Mouse (Mus musculus): ENCODE measurements around the gene Dffa. TPM values are rescaled to one million over a fixed set of nuclear protein-coding genes. Genes with fewer than 3 reads are reported as not detected.

Gene Dffa
- total and polyA plus RNA-seq, 2 experiments from 2014 or later: 20.8 to 26.2 TPM

DNA sequence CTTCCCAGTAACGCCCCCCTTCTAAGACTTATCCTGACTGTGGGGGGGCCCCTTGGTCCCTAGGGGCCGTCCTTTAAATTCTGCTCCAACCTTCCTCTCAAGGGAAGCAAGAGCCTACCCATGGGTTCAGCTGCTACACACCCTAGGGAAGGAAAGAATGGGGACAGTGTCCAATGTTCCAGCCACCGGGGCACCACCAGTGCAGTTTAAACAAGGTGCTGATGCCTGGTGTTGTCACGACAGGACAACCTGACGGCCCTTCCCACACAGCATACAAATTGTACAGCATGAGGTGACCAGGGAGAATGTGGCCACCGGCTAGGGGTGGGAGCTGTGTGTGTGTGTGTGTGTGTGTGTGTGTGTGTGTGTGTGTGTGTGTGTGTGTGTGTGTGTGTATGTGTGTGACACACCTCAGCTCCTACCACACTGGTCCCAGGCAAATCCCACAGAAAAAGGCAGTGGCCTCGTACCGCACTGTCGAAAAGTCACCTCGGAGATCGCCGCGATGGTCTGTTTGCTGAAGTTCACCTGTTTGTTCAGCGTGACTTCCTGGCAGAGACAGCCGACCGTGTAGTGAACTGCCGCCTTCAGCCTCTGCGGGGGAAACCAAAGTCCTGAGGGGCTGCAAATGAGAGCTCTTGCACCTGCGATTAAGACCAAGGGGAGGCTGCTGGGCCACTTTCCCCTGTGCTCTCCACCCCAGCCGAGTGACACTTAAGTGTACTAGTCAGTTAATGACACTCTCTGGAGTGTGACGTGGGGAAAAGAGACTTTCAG lies 28.0 kb downstream of the Dffa start:
- no peaks in the 10 kb centered on the region for H3K27me3 ChIP-seq (ENCODE audit: control insufficient read depth, insufficient read depth, low read length)
- H3K4me1 ChIP-seq (ENCODE audit: control insufficient read depth, insufficient read depth): peaks cover 5% of the 10 kb centered on the region; the same call in 1 of the 2 replicates
- TF ChIP-seq CTCF (IDR thresholded peaks at IDR 0.05; ENCODE audit: low read depth): no peak
- no peak for TF ChIP-seq EP300 (IDR thresholded peaks at IDR 0.05; ENCODE audit: low read depth)
- WGBS: 86% methylated on average over 21 of the region's 21 CpGs
- H3K4me2 ChIP-seq (ENCODE audit: low read depth, low read length): no peak overlapping the region
- no peaks in the 10 kb centered on the region for H3K9me3 ChIP-seq (replicated peaks; ENCODE audit: control insufficient read depth, low read length)
- ATAC-seq (ENCODE audit: insufficient read depth, low read depth) (no peak), DNase-seq (ENCODE audit: low spot score) (no peak)
- peaks cover 14% of the 10 kb centered on the region for H3K36me3 ChIP-seq (replicated peaks; ENCODE audit: control insufficient read depth, insufficient read depth, low read length)
- H3K4me3 ChIP-seq (ENCODE audit: low read depth, low read length): no peak overlapping the region
- H3K27ac ChIP-seq (ENCODE audit: low read depth): no peak overlapping the region
- H3K9ac ChIP-seq (replicated peaks; ENCODE audit: low read depth, low read length): no peak overlapping the region

- Histone ChIP-seq H3K4me3 (ENCODE audit: low read depth, low read length) (no peak overlapping the region), H3K27ac (ENCODE audit: low read depth) (no peak overlapping the region)
- TF ChIP-seq EP300 (IDR thresholded peaks at IDR 0.05; ENCODE audit: low read depth) (no peak), CTCF (IDR thresholded peaks at IDR 0.05; ENCODE audit: low read depth) (no peak)
Measured at GRCm38 (mm10) chr4:149133395-149133794, 29.4 kb downstream of the Dffa start.

GRCm38 (mm10) chr4:149136116-149136850 lies 32.3 kb downstream of the Dffa start:
- DNase-seq (ENCODE audit: low spot score) (no peak), ATAC-seq (ENCODE audit: insufficient read depth, low read depth) (no peak)
- H3K9me3 ChIP-seq (replicated peaks; ENCODE audit: control insufficient read depth, low read length): no peaks in the 10 kb centered on the region
- H3K9ac ChIP-seq (replicated peaks; ENCODE audit: low read depth, low read length): peak overlapping the region; percentile 43; the same call in 1 of the 2 replicates
- peak overlapping the region; percentile 64 for H3K4me3 ChIP-seq (ENCODE audit: low read depth, low read length)
- no peaks in the 10 kb centered on the region for H3K27me3 ChIP-seq (ENCODE audit: control insufficient read depth, insufficient read depth, low read length)
- TF ChIP-seq CTCF (IDR thresholded peaks at IDR 0.05; ENCODE audit: low read depth): no peak
- no peak for TF ChIP-seq EP300 (IDR thresholded peaks at IDR 0.05; ENCODE audit: low read depth)
- H3K27ac ChIP-seq (ENCODE audit: low read depth): no peak overlapping the region
- H3K4me1 ChIP-seq (ENCODE audit: control insufficient read depth, insufficient read depth): peaks cover 5% of the 10 kb centered on the region; the same call in 1 of the 2 replicates
- peaks cover under 1% of the 10 kb centered on the region; the same call in 1 of the 2 replicates for H3K36me3 ChIP-seq (replicated peaks; ENCODE audit: control insufficient read depth, insufficient read depth, low read length)
- WGBS: 52% methylated on average over 18 of the region's 18 CpGs
- H3K4me2 ChIP-seq (ENCODE audit: low read depth, low read length): peak overlapping the region; percentile 75

More at GRCm38 (mm10) chr4:149133395-149133794, 29.4 kb downstream of the Dffa start:
- no peaks in the 10 kb centered on the region for H3K9me3 ChIP-seq (replicated peaks; ENCODE audit: control insufficient read depth, low read length)
- 91% methylated on average over 5 of the region's 5 CpGs for WGBS
- H3K9ac ChIP-seq (replicated peaks; ENCODE audit: low read depth, low read length): no peak overlapping the region
- H3K4me1 ChIP-seq (ENCODE audit: control insufficient read depth, insufficient read depth): peaks cover 5% of the 10 kb centered on the region; the same call in 1 of the 2 replicates
- no peak for DNase-seq (ENCODE audit: low spot score)
- no peaks in the 10 kb centered on the region for H3K27me3 ChIP-seq (ENCODE audit: control insufficient read depth, insufficient read depth, low read length)
- H3K4me2 ChIP-seq (ENCODE audit: low read depth, low read length): no peak overlapping the region
- H3K36me3 ChIP-seq (replicated peaks; ENCODE audit: control insufficient read depth, insufficient read depth, low read length): peaks cover 14% of the 10 kb centered on the region
- ATAC-seq (ENCODE audit: insufficient read depth, low read depth): no peak

GRCm38 (mm10) chr4:149136982-149137770 lies 33.2 kb downstream of the Dffa start, which contains the start of gene Cenps:
Gene Cenps (minus strand): TSS chr4:149137629.
- Histone ChIP-seq H3K9ac (replicated peaks; ENCODE audit: low read depth, low read length) (peak within 1 kb of the TSS; percentile 43), H3K4me2 (ENCODE audit: low read depth, low read length) (peak within 1 kb of the TSS; percentile 75), H3K4me1 (ENCODE audit: control insufficient read depth, insufficient read depth) (peaks cover 5% of the 10 kb centered on the region; the same call in 1 of the 2 replicates), H3K36me3 (replicated peaks; ENCODE audit: control insufficient read depth, insufficient read depth, low read length) (no peaks in the 10 kb centered on the region), H3K4me3 (ENCODE audit: low read depth, low read length) (peak within 1 kb of the TSS; percentile 64), H3K9me3 (replicated peaks; ENCODE audit: control insufficient read depth, low read length) (no peaks in the 10 kb centered on the region), H3K27ac (ENCODE audit: low read depth) (peak within 1 kb of the TSS; percentile 49), H3K27me3 (ENCODE audit: control insufficient read depth, insufficient read depth, low read length) (no peaks in the 10 kb centered on the region)
- TF ChIP-seq EP300 (IDR thresholded peaks at IDR 0.05; ENCODE audit: low read depth): 0 out of 2 replicates have a peak, but pooled peaks have one; percentile 40
- peak; percentile 93 for TF ChIP-seq CTCF (IDR thresholded peaks at IDR 0.05; ENCODE audit: low read depth)
- 1% methylated on average over 66 of the region's 68 CpGs for WGBS
- DNase-seq (ENCODE audit: low spot score): peak; percentile 79
- peak; percentile 87 for ATAC-seq (ENCODE audit: insufficient read depth, low read depth)

- Histone ChIP-seq H3K9me3 (replicated peaks; ENCODE audit: control insufficient read depth, low read length) (no peaks in the 10 kb centered on the region), H3K27me3 (ENCODE audit: control insufficient read depth, insufficient read depth, low read length) (no peaks in the 10 kb centered on the region), H3K4me1 (ENCODE audit: control insufficient read depth, insufficient read depth) (peaks cover 5% of the 10 kb centered on the region; the same call in 1 of the 2 replicates), H3K36me3 (replicated peaks; ENCODE audit: control insufficient read depth, insufficient read depth, low read length) (no peaks in the 10 kb centered on the region), H3K4me3 (ENCODE audit: low read depth, low read length) (no peak overlapping the region), H3K27ac (ENCODE audit: low read depth) (no peak overlapping the region), H3K9ac (replicated peaks; ENCODE audit: low read depth, low read length) (no peak overlapping the region), H3K4me2 (ENCODE audit: low read depth, low read length) (no peak overlapping the region)
- no peak for ATAC-seq (ENCODE audit: insufficient read depth, low read depth)
- TF ChIP-seq EP300 (IDR thresholded peaks at IDR 0.05; ENCODE audit: low read depth) (no peak), CTCF (IDR thresholded peaks at IDR 0.05; ENCODE audit: low read depth) (no peak)
- 77% methylated on average over 8 of the region's 8 CpGs for WGBS
- no peak for DNase-seq (ENCODE audit: low spot score)
Measured at GRCm38 (mm10) chr4:149138515-149138914, 34.6 kb downstream of the Dffa start.

Data from heart, postnatal 0 days (tissue).